Mouse (Mus musculus) cerebellum, postnatal 14 days (tissue): ENCODE data around the gene Usp33.

Experiments
- DNase-seq, 2 experiments: peaks; one replicate each; pipeline ENCODE4 v3.0.0; 2021; ENCODE audit warnings: mixed read lengths in 2 of 2

The Usp33 gene

GRCm38 (mm10) chr3:152342961-152343517 lies 3.2 kb upstream of the Usp33 start:
- no peak for DNase-seq

DNA sequence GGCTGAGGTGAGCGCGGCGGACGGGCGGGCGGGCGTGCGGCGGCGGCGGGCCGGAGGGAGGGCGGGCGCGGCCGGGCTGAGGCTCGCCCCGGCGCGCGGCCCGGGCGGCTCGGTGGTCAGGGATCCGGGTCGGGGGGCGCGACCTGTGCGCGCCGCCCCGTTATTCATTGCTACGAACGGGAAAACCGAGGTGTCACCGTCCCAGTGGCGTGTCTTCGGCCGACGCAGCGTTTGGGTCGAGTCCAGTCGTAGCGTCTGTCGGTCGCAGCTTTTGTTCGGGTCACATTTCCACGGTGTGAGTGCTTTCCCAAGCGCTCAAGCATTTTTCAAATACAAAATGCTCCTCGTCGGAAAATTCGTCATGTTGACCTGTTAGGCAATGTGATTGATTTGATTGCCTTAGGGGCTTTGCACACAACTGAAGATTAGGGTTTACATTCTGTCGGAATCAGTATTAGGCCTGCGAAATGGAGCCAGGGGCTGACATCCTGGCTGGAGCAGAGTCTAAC lies 409 bp downstream of the Usp33 start:
- DNase-seq = peak; percentile 73 to 77

GRCm38 (mm10) chr3:152347227-152347626 lies 949 bp downstream of the Usp33 start:
- DNase-seq = no peak

- DNase-seq = no peak
These were observed 1.9 kb downstream of the Usp33 start for GRCm38 (mm10) chr3:152348011-152348830.

GRCm38 (mm10) chr3:152350431-152350830 lies 4.2 kb downstream of the Usp33 start:
- DNase-seq = no peak

DNA sequence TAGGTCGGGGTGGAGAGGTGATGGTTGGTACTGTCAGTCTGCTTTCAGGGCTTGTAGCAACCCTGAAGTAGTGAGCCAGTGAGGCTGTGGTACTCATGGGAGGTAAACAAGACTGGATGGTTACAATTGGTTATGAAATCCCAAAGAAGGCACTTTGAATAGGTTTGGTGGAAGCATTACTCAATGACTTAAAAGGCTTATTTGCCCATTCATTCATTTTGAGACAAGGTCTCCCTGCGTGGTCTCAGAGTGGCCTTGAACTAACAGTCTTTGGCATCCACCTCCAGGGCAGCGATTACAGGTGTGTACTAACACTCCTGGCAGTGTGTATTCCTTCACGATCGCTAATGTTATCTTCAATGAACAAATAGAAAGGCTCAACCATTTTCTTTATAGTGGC lies 4.7 kb downstream of the Usp33 start:
- DNase-seq = no peak

DNA sequence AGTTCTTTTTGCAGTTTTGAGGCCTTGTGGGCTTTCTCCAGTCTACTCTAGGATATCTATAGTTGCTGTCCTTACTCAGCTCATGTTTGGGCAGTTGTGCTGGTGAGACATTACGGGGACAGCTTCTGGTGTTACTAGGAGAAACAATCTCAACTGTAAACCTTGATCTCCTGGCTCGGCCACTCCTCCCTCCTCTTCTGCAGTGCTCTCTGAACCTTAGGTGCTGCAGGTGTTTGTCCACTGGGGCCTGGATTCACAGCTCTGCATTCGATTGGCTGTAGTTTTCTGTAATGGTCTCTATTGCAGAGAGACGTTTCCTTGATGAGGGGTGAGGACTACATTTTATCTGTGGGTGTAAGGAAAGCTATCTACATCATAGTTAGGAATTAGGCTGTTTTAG lies 6.0 kb downstream of the Usp33 start:
- no peak for DNase-seq

- no peak for DNase-seq
These were observed 7.3 kb downstream of the Usp33 start for GRCm38 (mm10) chr3:152353434-152354177.

- DNase-seq = no peak
These were observed 9.1 kb downstream of the Usp33 start for GRCm38 (mm10) chr3:152355361-152355760.

DNA sequence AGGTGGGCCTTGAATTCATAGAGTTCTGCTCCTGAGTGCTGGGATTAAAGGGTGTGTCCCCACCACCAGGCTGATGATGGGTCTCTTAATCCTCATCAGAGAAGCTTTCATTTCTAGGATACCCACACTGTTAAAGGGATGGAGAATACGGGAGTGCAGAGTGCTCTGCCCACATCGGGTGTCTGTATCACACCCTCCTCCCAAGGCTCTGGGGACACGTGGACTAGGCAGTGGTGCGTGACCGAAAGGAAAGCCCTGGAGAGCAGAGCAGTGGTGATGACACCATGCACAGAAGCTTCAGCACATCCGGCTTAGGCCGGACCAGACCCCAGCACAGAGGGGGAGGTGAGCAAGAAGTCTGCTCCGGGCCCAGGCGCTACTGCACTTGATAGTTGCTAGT lies 10.5 kb downstream of the Usp33 start:
- DNase-seq = no peak

GRCm38 (mm10) chr3:152359151-152359550 lies 12.9 kb downstream of the Usp33 start:
- DNase-seq = no peak

- no peak for DNase-seq
These were observed 17.9 kb downstream of the Usp33 start for GRCm38 (mm10) chr3:152364181-152364580.

GRCm38 (mm10) chr3:152376063-152376462 lies 29.8 kb downstream of the Usp33 start:
- no peak for DNase-seq

DNA sequence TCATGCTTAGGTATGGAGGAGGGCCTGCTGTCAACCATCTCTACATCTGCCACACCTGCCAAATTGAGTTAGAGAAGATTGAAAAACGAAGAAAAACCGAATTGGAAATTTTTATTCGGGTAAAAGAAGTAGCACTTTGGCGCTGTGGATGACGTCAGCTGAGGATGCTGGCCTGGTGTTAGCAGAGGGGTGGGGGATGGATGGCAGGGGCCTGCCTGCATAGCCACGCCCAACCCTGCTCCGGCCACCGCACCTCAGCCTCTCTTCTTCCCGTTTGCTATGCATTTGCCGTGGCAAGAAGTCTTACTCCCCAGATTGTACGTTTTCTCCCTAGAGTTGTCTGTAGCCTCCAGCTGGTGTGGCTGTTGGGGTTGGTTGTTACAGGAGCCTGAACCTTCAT lies 37.8 kb downstream of the Usp33 start:
- no peak for DNase-seq

- DNase-seq = peak; percentile 92 to 95
These were observed 49.3 kb downstream of the Usp33 start, which contains the start of gene Zzz3 for GRCm38 (mm10) chr3:152395350-152396277. TSS of gene Zzz3 (plus strand) at chr3:152395473.

- DNase-seq = peak; percentile 99
These were observed 50.2 kb downstream of the Usp33 start for GRCm38 (mm10) chr3:152396278-152396987.

DNA sequence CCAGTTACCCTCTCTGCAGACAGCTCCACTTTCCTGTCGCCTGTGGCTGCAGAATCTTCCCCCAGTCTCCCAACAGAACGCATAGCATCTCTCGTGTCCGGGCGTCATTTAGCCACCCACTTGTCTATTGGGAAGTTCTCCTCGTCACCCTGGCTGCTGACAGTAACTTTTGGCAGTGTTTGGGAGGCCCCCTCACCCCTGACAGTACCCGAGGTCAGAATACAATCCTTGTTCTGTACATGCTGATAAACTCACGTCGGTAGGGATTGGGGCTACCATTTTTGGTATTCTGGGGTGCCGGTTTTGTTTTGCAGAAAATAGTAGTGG lies 50.7 kb downstream of the Usp33 start:
- DNase-seq = no peak

DNA sequence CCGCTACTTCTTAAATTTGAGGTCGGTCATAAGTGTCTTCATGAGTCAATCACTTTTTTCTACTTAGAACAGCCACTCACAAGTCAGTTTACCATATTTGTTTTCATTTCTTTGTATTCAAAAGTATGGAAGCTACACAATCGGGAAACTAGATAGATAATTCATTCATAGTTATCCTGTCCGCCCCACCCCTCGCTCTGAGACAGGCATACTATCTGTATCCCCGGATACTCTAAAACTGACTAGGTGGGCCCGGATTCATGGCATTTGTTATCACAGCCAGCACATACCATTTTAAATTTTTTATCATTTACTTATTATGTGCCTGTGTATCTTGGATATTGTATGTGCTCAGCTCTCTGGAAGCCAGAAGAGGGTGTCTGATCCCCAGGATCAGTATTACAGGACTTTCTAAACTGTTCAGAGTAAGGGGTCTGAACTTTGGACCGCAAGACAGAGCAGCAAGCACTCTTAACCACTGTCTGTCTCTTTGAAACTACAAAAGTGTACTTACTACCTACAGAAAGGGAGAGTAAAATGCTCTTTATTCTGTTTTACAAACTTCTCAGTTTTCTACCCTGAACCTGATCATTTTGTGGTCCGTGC lies 51.2 kb downstream of the Usp33 start:
- DNase-seq = no peak

GRCm38 (mm10) chr3:152400441-152400840 lies 54.2 kb downstream of the Usp33 start:
- no peak for DNase-seq

DNA sequence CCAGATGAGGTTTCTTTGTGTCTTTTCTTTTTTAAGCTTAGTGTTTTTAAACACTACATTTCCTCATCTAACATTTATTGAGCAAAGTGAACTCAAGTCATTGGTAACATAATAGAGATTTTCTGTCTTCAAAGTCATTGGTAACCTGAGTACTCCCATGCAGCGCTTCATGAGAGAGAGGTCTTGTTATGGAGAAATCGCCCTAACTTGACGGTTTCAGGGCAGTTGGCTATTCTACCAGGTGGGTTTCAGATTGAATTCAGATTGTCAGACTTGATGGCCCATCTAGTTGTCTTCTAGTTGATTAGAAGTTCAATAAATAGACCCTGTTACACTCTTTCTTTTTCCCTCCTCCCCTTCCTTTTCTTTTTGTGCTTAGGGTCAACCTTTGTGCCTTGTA lies 54.6 kb downstream of the Usp33 start:
- DNase-seq = no peak

- DNase-seq = no peak
These were observed 55.8 kb downstream of the Usp33 start for GRCm38 (mm10) chr3:152401964-152402670.
